Mouse (Mus musculus) urinary bladder, postnatal 36 days (tissue): ENCODE data around the gene Elf1.
A peak's percentile ranks its signal among the peaks of the same experiment; 100 is the strongest.
"Not testable (repeated sequence)": the region's sequence is repeated elsewhere in the genome, so short reads cannot be mapped to it uniquely, and the experiment has no call there.

Experiments used
- DNase-seq, 2 experiments: peaks; one replicate each; pipeline ENCODE4 v3.0.0; 2022; ENCODE audit warnings: low spot score in 2 of 2, mixed read lengths in 1 of 2

Gene Elf1

GRCm38 (mm10) chr14:79480624-79481338 lies at the start of gene Elf1:
Elf1 (plus strand) TSS chr14:79481194.
- peak; percentile 96 for DNase-seq

- DNase-seq = no peak
Observed at GRCm38 (mm10) chr14:79434068-79434467, 46.9 kb upstream of the Elf1 start.

DNA sequence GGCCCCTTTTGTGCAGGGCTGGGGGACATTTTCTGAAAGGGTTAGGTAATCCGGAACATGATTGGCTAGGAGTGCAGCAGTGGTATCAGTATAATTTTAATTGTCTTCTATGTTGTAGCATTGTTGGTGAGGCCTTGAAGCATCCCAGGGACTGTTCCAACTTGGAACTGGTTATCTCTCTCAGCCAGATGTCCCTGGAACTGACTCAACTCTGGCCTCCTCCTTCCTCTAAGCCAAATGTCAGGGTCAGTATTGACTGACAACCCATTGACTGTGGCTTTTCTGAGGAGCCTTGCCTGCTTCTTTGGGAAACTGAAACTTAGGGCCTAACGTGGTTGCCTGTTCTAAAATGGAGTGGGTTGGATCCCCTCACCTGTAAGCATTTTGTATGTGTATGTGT lies 40.3 kb upstream of the Elf1 start:
- DNase-seq = no peak

GRCm38 (mm10) chr14:79441441-79441840 lies 39.6 kb upstream of the Elf1 start:
- DNase-seq = no peak

GRCm38 (mm10) chr14:79444601-79445000 lies 36.4 kb upstream of the Elf1 start:
- DNase-seq = no peak

DNA sequence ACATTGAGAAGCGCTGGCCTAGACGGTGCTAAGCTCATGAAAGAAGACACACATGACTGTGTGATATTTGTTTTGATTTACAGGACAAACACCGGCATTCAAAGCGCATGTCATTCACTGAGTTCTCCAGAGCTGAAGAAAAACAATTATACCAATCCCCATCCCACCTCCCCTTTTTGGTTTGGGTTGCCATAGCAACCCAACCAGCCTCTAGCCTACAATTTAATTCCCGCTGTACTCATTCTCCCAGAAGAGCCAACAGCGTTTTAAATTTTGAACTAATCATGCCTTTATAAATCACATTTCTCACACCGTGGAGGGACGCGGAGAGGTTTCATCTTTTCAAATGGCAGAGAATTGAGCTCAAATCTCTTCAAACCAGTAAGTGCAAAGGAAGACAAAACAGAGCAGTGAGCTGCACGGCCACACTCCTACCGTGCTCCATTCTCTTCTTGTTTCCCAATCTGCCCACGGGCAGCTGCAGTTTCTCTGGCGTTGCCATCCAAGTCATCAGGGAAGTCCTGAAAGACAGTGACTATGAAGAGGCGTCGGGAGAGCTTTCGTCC lies 35.9 kb upstream of the Elf1 start:
- DNase-seq = no peak

DNA sequence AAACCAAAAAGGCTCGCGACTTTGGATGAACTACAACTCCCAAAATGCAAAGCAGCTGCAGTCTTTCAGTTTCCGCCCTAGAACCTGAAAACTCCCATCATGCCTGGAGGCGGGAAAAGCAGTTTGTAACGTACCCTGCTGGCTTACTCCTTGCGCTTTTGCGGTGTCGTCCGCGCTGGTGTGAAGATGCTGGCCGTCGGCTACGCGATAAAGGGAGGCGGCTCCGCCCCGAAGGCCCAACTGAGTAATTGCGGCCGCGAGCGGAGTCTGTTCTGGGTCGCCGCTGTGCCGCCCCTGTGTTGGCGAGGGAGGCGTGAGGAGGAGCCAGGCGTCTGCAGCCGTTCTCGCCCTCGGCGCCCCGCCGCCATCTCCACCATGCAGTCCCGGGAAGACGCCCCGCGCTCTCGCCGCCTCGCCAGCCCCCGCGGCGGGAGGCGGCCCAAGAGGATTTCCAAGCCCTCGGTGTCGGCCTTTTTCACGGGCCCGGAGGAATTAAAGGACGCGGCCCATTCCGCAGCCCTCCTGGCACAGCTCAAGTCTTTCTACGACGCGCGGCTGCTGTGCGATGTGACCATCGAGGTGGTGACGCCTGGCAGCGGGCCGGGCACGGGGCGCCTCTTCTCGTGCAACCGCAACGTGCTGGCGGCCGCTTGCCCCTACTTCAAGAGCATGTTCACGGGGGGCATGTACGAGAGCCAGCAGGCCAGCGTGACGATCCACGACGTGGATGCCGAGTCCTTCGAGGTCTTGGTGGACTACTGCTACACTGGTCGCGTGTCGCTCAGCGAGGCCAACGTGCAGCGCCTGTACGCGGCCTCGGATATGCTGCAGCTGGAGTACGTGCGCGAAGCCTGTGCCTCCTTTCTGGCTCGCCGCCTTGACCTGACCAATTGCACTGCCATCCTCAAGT lies 29.1 kb upstream of the Elf1 start, which contains the start of gene Kbtbd6:
Kbtbd6 (plus strand) TSS at position 155 of the 910 bp plus-strand sequence.
- peak; percentile 71 to 72 for DNase-seq

DNA sequence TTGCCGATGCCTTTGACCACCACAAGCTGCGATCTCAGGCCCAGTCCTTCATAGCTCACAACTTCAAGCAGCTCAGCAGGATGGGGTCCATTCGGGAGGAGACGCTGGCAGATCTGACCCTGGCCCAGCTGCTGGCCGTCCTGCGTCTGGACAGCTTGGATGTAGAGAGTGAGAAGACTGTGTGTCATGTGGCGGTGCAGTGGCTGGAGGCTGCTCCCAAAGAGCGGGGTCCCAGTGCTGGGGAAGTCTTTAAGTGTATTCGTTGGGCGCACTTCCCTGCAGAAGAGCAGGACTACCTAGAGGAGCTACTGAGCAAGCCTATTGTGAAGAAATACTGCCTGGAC lies 28.4 kb upstream of the Elf1 start:
- DNase-seq = not testable (repeated sequence)

- DNase-seq = no peak
Observed at GRCm38 (mm10) chr14:79460401-79460800, 20.6 kb upstream of the Elf1 start.

GRCm38 (mm10) chr14:79460988-79461387 lies 20.0 kb upstream of the Elf1 start:
- DNase-seq = no peak

GRCm38 (mm10) chr14:79465623-79466022 lies 15.4 kb upstream of the Elf1 start:
- DNase-seq = no peak

GRCm38 (mm10) chr14:79467621-79468020 lies 13.4 kb upstream of the Elf1 start:
- peak; percentile 35 to 52 for DNase-seq

DNA sequence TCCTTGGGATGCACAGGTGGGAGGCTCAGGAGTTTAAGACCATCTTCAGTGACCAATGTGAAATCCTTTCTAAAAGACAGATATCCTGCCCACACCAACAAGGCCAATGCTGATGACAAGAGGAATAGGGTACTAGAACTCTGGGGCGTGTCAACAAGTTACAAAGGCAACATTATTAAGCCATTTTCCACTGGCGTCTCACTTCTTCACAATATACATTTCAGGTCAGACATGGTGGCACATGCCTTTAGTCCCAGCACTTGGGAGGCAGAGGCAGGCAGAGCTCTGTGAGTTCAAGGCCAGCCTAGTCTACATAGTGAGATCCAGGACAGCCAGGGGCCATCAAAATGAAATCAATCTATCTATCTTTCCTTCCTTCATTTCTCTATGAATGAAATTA lies 7.6 kb upstream of the Elf1 start:
- DNase-seq = no peak

GRCm38 (mm10) chr14:79481339-79482151 lies 551 bp downstream of the Elf1 start, which contains the start of gene Wbp4:
Wbp4 (minus strand) TSS chr14:79481520.
- DNase-seq = peak; percentile 82 to 86

GRCm38 (mm10) chr14:79482251-79482661 lies 1.3 kb downstream of the Elf1 start:
- no peak for DNase-seq

- no peak for DNase-seq
Observed at GRCm38 (mm10) chr14:79482747-79483355, 1.9 kb downstream of the Elf1 start.

DNA sequence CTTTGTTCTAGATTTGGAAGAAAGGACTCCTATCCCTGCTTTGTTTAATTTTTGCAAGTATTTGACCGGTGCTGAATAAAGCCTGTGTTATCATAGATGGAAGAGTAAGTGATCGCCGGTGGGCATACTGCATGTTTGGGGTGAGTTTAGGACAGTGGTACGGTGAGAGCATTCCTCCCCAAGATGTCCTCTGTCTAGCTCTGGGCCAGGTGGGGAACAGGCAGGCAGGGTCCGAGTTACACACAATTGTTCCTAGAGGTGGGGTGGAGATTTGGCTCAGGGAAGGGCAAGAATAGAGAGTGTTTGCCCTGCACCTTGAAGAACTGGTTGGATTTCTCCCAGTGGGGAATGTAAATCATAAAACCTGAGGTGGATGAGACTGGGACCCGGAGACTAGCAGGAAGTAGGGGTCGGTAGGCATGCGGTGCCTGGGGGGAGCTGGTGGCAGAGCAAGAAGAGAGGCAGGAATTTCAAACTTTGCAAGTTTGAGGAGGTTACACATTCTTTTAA lies 2.7 kb downstream of the Elf1 start:
- DNase-seq = peak in 1 of 2 experiments; percentile 32

GRCm38 (mm10) chr14:79486617-79486992 lies 5.6 kb downstream of the Elf1 start:
- DNase-seq = no peak

DNA sequence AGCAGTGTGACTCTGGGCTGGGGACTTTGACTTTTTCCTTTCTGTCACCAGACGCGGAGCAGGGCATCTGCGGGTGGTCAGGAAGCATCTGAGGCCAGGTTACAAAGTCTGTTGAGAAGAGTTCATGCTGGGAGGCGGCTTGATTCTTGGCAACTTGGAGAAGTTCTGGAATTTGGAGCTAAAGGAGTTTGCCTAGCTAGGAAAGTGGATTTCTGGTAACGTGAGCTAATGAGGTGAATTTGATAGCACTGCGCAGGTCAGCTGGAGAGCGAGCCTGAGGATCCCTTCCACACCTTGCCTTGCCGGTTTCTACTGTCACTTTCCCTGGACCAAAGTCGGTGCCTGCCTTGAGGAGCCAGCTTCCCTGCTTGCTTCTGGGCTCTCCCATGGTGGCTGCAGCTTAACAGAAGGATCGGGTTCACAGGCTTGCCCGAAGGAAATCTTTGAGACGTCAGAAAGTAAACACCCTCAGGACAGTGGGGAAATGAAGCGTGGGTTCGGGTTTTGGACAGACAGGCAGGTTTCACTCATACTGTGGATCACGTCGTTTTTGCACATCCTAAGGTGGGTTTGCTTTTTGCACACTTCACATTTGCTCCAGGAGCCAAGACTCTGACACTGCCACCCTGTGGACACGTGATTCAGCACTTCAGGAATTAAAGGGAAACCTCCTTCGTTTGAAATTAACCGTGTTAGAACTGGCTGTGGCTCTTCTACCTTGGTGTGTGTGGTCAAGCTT lies 6.2 kb downstream of the Elf1 start:
- DNase-seq = no peak

- peak in 1 of 2 experiments; percentile 70 for DNase-seq
Observed at GRCm38 (mm10) chr14:79488531-79488930, 7.5 kb downstream of the Elf1 start.
